Mouse (Mus musculus): ENCODE measurements around the gene Oasl1. TPM values are rescaled to one million over a fixed set of nuclear protein-coding genes. Genes with fewer than 3 reads are reported as not detected.
A peak's percentile ranks its signal among the peaks of the same experiment; 100 is the strongest.
"Not testable (repeated sequence)": the region's sequence is repeated elsewhere in the genome, so short reads cannot be mapped to it uniquely, and the experiment has no call there.

Gene Oasl1
- polyA plus RNA-seq, 1 experiment, result 13.5 TPM

- 41% methylated on average over 5 of the region's 5 CpGs for WGBS
Measured at GRCm38 (mm10) chr5:114915854-114916253, 7.2 kb upstream of the Oasl1 start.

GRCm38 (mm10) chr5:114916777-114917176 lies 6.3 kb upstream of the Oasl1 start:
- TF ChIP-seq CTCF (IDR thresholded peaks at IDR 0.05; ENCODE audit: control insufficient read depth, insufficient read depth, low read length) (no peak), POLR2A (IDR thresholded peaks at IDR 0.05; ENCODE audit: borderline replicate concordance, control insufficient read depth, low read depth, low read length) (no peak)
- 29% methylated on average over 4 of the region's 4 CpGs for WGBS
- H3K4me1 ChIP-seq (ENCODE audit: control insufficient read depth, insufficient read depth, low read length), result peaks cover 6% of the 10 kb centered on the region
- peak overlapping the region; percentile 73 for H3K27ac ChIP-seq (ENCODE audit: control insufficient read depth, insufficient read depth, low read depth, low read length, poor library complexity)
- H3K4me3 ChIP-seq (replicated peaks; ENCODE audit: control insufficient read depth, low read depth, low read length), result no peak overlapping the region

More at GRCm38 (mm10) chr5:114915854-114916253, 7.2 kb upstream of the Oasl1 start:
- TF ChIP-seq CTCF (IDR thresholded peaks at IDR 0.05; ENCODE audit: control insufficient read depth, insufficient read depth, low read length) (no peak), POLR2A (IDR thresholded peaks at IDR 0.05; ENCODE audit: borderline replicate concordance, control insufficient read depth, low read depth, low read length) (no peak)
- Histone ChIP-seq H3K27ac (ENCODE audit: control insufficient read depth, insufficient read depth, low read depth, low read length, poor library complexity) (peak overlapping the region; percentile 10; the same call in 1 of the 2 replicates), H3K4me1 (ENCODE audit: control insufficient read depth, insufficient read depth, low read length) (peaks cover 5% of the 10 kb centered on the region), H3K4me3 (replicated peaks; ENCODE audit: control insufficient read depth, low read depth, low read length) (peak overlapping the region; percentile 6)

- H3K27ac ChIP-seq (ENCODE audit: control insufficient read depth, insufficient read depth, low read depth, low read length, poor library complexity); H3K4me1 ChIP-seq (ENCODE audit: control insufficient read depth, insufficient read depth, low read length); H3K4me3 ChIP-seq (replicated peaks; ENCODE audit: control insufficient read depth, low read depth, low read length): not testable (repeated sequence)
- 84% methylated on average over 5 of the region's 5 CpGs for WGBS
Measured at GRCm38 (mm10) chr5:114917357-114917756, 5.7 kb upstream of the Oasl1 start.

GRCm38 (mm10) chr5:114921551-114922365 lies 1.3 kb upstream of the Oasl1 start:
- Histone ChIP-seq H3K4me1 (ENCODE audit: control insufficient read depth, insufficient read depth, low read length) (peaks cover 1% of the 10 kb centered on the region; the same call in 1 of the 2 replicates), H3K27ac (ENCODE audit: control insufficient read depth, insufficient read depth, low read depth, low read length, poor library complexity) (peak overlapping the region; percentile 74), H3K4me3 (replicated peaks; ENCODE audit: control insufficient read depth, low read depth, low read length) (peak overlapping the region; percentile 54)
- TF ChIP-seq CTCF (IDR thresholded peaks at IDR 0.05; ENCODE audit: control insufficient read depth, insufficient read depth, low read length) (peak; percentile 53; the same call in 1 of the 2 replicates), POLR2A (IDR thresholded peaks at IDR 0.05; ENCODE audit: borderline replicate concordance, control insufficient read depth, low read depth, low read length) (0 out of 2 replicates have a peak, but pooled peaks have one; percentile 18)
- 9% methylated on average over 19 of the region's 19 CpGs for WGBS

- no peak for TF ChIP-seq CTCF (IDR thresholded peaks at IDR 0.05; ENCODE audit: control insufficient read depth, insufficient read depth, low read length)
- TF ChIP-seq POLR2A (IDR thresholded peaks at IDR 0.05; ENCODE audit: borderline replicate concordance, control insufficient read depth, low read depth, low read length), result no peak
- H3K27ac ChIP-seq (ENCODE audit: control insufficient read depth, insufficient read depth, low read depth, low read length, poor library complexity), result peak overlapping the region; percentile 74; the same call in 1 of the 2 replicates
- 20% methylated on average over 10 of the region's 10 CpGs for WGBS
- H3K4me1 ChIP-seq (ENCODE audit: control insufficient read depth, insufficient read depth, low read length), result peaks cover 1% of the 10 kb centered on the region; the same call in 1 of the 2 replicates
- peak overlapping the region; percentile 43 for H3K4me3 ChIP-seq (replicated peaks; ENCODE audit: control insufficient read depth, low read depth, low read length)
Measured at GRCm38 (mm10) chr5:114922366-114922731, 691 bp upstream of the Oasl1 start.

- Histone ChIP-seq H3K4me3 (replicated peaks; ENCODE audit: control insufficient read depth, low read depth, low read length) (no peak overlapping the region), H3K27ac (ENCODE audit: control insufficient read depth, insufficient read depth, low read depth, low read length, poor library complexity) (no peak overlapping the region)
- WGBS, result 82% methylated on average over 1 of the region's 1 CpGs
Measured at GRCm38 (mm10) chr5:114926153-114926684, 3.2 kb downstream of the Oasl1 start.

GRCm38 (mm10) chr5:114926753-114927152 lies 3.7 kb downstream of the Oasl1 start:
- Histone ChIP-seq H3K27ac (ENCODE audit: control insufficient read depth, insufficient read depth, low read depth, low read length, poor library complexity) (no peak overlapping the region), H3K4me1 (ENCODE audit: control insufficient read depth, insufficient read depth, low read length) (peaks cover under 1% of the 10 kb centered on the region; the same call in 1 of the 2 replicates), H3K4me3 (replicated peaks; ENCODE audit: control insufficient read depth, low read depth, low read length) (no peak overlapping the region)
- 77% methylated on average over 9 of the region's 9 CpGs for WGBS
- TF ChIP-seq POLR2A (IDR thresholded peaks at IDR 0.05; ENCODE audit: borderline replicate concordance, control insufficient read depth, low read depth, low read length), result no peak
- no peak for TF ChIP-seq CTCF (IDR thresholded peaks at IDR 0.05; ENCODE audit: control insufficient read depth, insufficient read depth, low read length)

More at GRCm38 (mm10) chr5:114926153-114926684, 3.2 kb downstream of the Oasl1 start:
- no peak for TF ChIP-seq POLR2A (IDR thresholded peaks at IDR 0.05; ENCODE audit: borderline replicate concordance, control insufficient read depth, low read depth, low read length)
- no peak for TF ChIP-seq CTCF (IDR thresholded peaks at IDR 0.05; ENCODE audit: control insufficient read depth, insufficient read depth, low read length)
- peaks cover 1% of the 10 kb centered on the region; the same call in 1 of the 2 replicates for H3K4me1 ChIP-seq (ENCODE audit: control insufficient read depth, insufficient read depth, low read length)

GRCm38 (mm10) chr5:114931626-114932025 lies 8.6 kb downstream of the Oasl1 start:
- TF ChIP-seq CTCF (IDR thresholded peaks at IDR 0.05; ENCODE audit: control insufficient read depth, insufficient read depth, low read length), result no peak
- TF ChIP-seq POLR2A (IDR thresholded peaks at IDR 0.05; ENCODE audit: borderline replicate concordance, control insufficient read depth, low read depth, low read length), result no peak
- no peaks in the 10 kb centered on the region; the same call in 1 of the 2 replicates for H3K4me1 ChIP-seq (ENCODE audit: control insufficient read depth, insufficient read depth, low read length)
- H3K27ac ChIP-seq (ENCODE audit: control insufficient read depth, insufficient read depth, low read depth, low read length, poor library complexity), result no peak overlapping the region
- 63% methylated on average over 5 of the region's 5 CpGs for WGBS
- no peak overlapping the region for H3K4me3 ChIP-seq (replicated peaks; ENCODE audit: control insufficient read depth, low read depth, low read length)

Data from bone marrow, adult 2 months (tissue).